Mouse (Mus musculus) liver, postnatal 0 days (tissue): ENCODE data around the gene Prn. TPM values are rescaled to one million over a fixed set of nuclear protein-coding genes. Genes with fewer than 3 reads are reported as not detected.

Experiments used
- ATAC-seq: fragments of 200-750 bp; cut with Nextera tagmentation; 2 replicates; pipeline ENCODE4 v1.8.0; 2017; ENCODE audit warnings: mild to moderate bottlenecking, moderate library complexity
- DNase-seq: peaks from one replicate; pipeline ENCODE4 v3.0.0-alpha.2; 2016
- H3K27ac ChIP-seq: fragments of 300-500 bp; sonication (generic); 2 replicates; pipeline ENCODE4 v1.5.1; 2014; ENCODE audit warnings: antibody characterized with exemption, moderate library complexity, mild to moderate bottlenecking, low read depth
- H3K27me3 ChIP-seq: fragments of 300-500 bp; sonication (generic); 2 replicates; pipeline ENCODE4 v1.6.1; 2014; ENCODE audit warnings: low read length, control low read depth, mixed read lengths; ENCODE audit not compliant: insufficient read depth
- H3K36me3 ChIP-seq: fragments of 300-500 bp; sonication (generic); replicated peaks from 2 replicates; pipeline ENCODE4 v1.6.1; 2014; ENCODE audit warnings: mild to moderate bottlenecking, control low read depth, low read length, moderate library complexity, mixed read lengths; ENCODE audit not compliant: insufficient read depth
- H3K4me1 ChIP-seq: fragments of 300-500 bp; sonication (generic); 2 replicates; pipeline ENCODE4 v1.6.1; 2014; ENCODE audit warnings: antibody characterized with exemption, mild to moderate bottlenecking, control low read depth; ENCODE audit not compliant: insufficient read depth
- H3K4me2 ChIP-seq: fragments of 300-500 bp; sonication (generic); 2 replicates; pipeline ENCODE4 v1.6.1; 2014; ENCODE audit warnings: low read depth, mild to moderate bottlenecking, low read length, moderate library complexity, mixed read lengths
- H3K4me3 ChIP-seq: fragments of 300-500 bp; sonication (generic); 2 replicates; pipeline ENCODE4 v1.5.1; 2014; ENCODE audit warnings: low read depth, low read length
- H3K9ac ChIP-seq: fragments of 300-500 bp; sonication (generic); replicated peaks from 2 replicates; pipeline ENCODE4 v1.6.1; 2014; ENCODE audit warnings: mild to moderate bottlenecking, moderate library complexity
- H3K9me3 ChIP-seq: fragments of 300-500 bp; sonication (generic); 2 replicates; pipeline ENCODE4 v1.6.1; 2016; ENCODE audit warnings: mild to moderate bottlenecking, control low read depth, low read length, mixed read lengths
- CTCF ChIP-seq: sonication (generic); IDR thresholded peaks from 2 replicates; pipeline ENCODE4 v1.5.1; 2016; ENCODE audit warnings: antibody characterized with exemption, low read depth
- EP300 ChIP-seq: IDR thresholded peaks from 2 replicates; pipeline ENCODE4 v1.6.1; 2016; ENCODE audit warnings: antibody characterized with exemption, low read depth, mild to moderate bottlenecking
- WGBS: fragments of 180-500 bp; shearing (Covaris S2); extraction: QIAGEN DNeasy Blood & Tissue Kit; methylation state at CpG from one replicate; pipeline ENCODE4 v1.1.7; 2014; ENCODE audit not compliant: insufficient replicate concordance; 5-methylcytosine and 5-hydroxymethylcytosine counted together
- polyA plus RNA-seq: library from polyadenylated mRNA; unstranded; fragments of >200 nt; fragmentation: Nextera tagmentation; extraction: Ambion mirVana; gene quantifications from 2 replicates; pipeline ENCODE4 v1.2.1, GENCODE M21; 2015

Gene Prn
- polyA plus RNA-seq, 1 experiment from 2014 or later, result not detected

- H3K9me3 ChIP-seq, result no peaks in the 10 kb centered on the region
- H3K27ac ChIP-seq, result no peak overlapping the region
- no peak overlapping the region for H3K4me2 ChIP-seq
- ATAC-seq (no peak), DNase-seq (no peak)
- no peaks in the 10 kb centered on the region for H3K27me3 ChIP-seq
- peaks cover 9% of the 10 kb centered on the region; the same call in 1 of the 2 replicates for H3K4me1 ChIP-seq
- TF ChIP-seq CTCF (no peak), EP300 (no peak)
- H3K9ac ChIP-seq, result no peak overlapping the region
- WGBS, result 68% methylated on average over 4 of the region's 4 CpGs
- no peak overlapping the region for H3K4me3 ChIP-seq
- peaks cover 2% of the 10 kb centered on the region; the same call in 1 of the 2 replicates for H3K36me3 ChIP-seq
Measured at GRCm38 (mm10) chr2:131993151-131993550, 83.4 kb downstream of the Prn start.

DNA sequence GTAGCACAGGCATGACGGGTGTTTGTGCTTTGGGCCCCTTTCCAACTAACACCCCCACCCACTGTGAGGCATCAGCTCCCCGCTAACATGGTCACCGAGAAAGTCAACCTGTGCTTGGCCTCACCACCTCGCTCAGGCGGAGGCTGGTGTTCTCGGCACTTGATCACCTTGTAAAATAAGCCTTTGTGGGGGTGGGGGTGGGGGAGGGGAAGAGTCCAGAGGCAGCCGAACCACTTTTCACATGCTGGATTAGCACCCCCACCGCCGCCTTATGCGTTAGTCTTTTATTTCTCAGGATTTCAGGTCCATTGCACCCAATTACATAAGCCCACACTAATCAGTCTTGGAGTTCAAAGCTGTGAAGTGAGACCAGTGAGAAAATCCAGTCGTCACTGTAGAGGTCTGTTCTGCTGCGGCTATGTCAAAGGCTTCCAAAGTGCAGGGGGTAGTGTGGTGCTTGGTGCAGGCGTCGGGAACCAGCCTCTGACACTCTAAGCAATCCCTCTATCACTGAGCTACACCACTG is 83.9 kb downstream of the Prn start:
- DNase-seq (no peak), ATAC-seq (no peak)
- H3K36me3 ChIP-seq, result peaks cover 4% of the 10 kb centered on the region; the same call in 1 of the 2 replicates
- no peaks in the 10 kb centered on the region for H3K9me3 ChIP-seq
- TF ChIP-seq EP300 (no peak), CTCF (no peak)
- 63% methylated on average over 14 of the region's 14 CpGs for WGBS
- no peak overlapping the region for H3K27ac ChIP-seq
- H3K4me1 ChIP-seq, result peaks cover 9% of the 10 kb centered on the region; the same call in 1 of the 2 replicates
- no peaks in the 10 kb centered on the region for H3K27me3 ChIP-seq
- H3K4me3 ChIP-seq, result no peak overlapping the region
- H3K9ac ChIP-seq, result no peak overlapping the region
- H3K4me2 ChIP-seq, result no peak overlapping the region

- no peak overlapping the region for H3K4me3 ChIP-seq
- TF ChIP-seq CTCF (no peak), EP300 (no peak)
- H3K4me2 ChIP-seq, result no peak overlapping the region
- H3K27ac ChIP-seq, result no peak overlapping the region
- no peak for ATAC-seq
- no peak for DNase-seq
- WGBS, result 80% methylated on average over 6 of the region's 6 CpGs
- no peak overlapping the region for H3K9ac ChIP-seq
- peaks cover 9% of the 10 kb centered on the region; the same call in 1 of the 2 replicates for H3K4me1 ChIP-seq
- no peaks in the 10 kb centered on the region for H3K9me3 ChIP-seq
- peaks cover 4% of the 10 kb centered on the region for H3K36me3 ChIP-seq
- H3K27me3 ChIP-seq, result no peaks in the 10 kb centered on the region
Measured at GRCm38 (mm10) chr2:131994971-131995370, 85.2 kb downstream of the Prn start.

- Histone ChIP-seq H3K9me3 (no peaks in the 10 kb centered on the region), H3K4me1 (peaks cover 9% of the 10 kb centered on the region; the same call in 1 of the 2 replicates), H3K4me2 (no peak overlapping the region), H3K27me3 (no peaks in the 10 kb centered on the region), H3K9ac (no peak overlapping the region), H3K4me3 (no peak overlapping the region), H3K36me3 (peaks cover 8% of the 10 kb centered on the region), H3K27ac (no peak overlapping the region)
- DNase-seq (no peak), ATAC-seq (no peak)
- TF ChIP-seq CTCF (no peak), EP300 (no peak)
- WGBS, result 69% methylated on average over 12 of the region's 12 CpGs
Measured at GRCm38 (mm10) chr2:131995742-131996141, 86.0 kb downstream of the Prn start.

DNA sequence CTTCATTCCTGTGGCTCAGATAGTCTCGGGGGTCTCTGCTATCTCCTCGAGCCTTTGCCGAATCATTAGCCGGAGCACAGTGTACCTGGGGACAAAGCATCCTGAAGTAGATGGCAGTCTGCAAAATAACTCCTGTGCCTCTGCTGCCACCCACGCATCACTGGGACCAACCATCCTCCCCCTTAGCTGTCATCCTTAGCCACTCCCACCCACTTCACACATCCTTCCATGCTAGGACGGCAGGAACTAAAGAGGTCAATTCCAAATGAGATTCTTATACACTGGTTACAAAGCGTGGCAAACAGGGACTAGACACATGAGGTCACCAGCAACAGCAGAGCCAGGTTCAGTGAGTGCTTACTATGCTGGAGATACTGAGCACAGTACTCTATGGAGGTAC is 86.6 kb downstream of the Prn start:
- ATAC-seq, result no peak
- 77% methylated on average over 7 of the region's 7 CpGs for WGBS

DNA sequence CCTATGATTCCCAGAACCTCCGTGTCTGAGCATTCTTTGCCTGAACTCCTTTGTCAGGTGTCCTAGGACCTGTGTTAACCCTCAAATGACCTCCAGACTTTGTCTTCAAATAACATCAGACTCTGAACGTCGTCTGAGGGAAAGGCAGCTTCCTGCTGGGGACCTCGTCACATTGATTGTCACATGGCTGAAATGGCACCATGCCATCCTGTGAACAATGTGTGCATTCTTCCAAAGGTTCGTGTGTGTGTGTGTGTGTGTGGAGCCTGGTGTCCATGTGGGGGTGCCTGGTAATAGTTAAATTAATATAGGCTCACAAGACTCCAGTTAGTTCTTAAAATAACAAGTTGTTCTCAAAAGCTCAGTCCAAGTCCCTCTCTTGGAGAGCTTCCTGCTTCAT is 87.6 kb downstream of the Prn start:
- Histone ChIP-seq H3K4me1 (peaks cover 7% of the 10 kb centered on the region; the same call in 1 of the 2 replicates), H3K36me3 (peaks cover 8% of the 10 kb centered on the region), H3K4me2 (no peak overlapping the region), H3K27me3 (no peaks in the 10 kb centered on the region), H3K27ac (no peak overlapping the region), H3K9ac (no peak overlapping the region), H3K9me3 (no peaks in the 10 kb centered on the region), H3K4me3 (no peak overlapping the region)
- TF ChIP-seq EP300 (no peak), CTCF (no peak)
- ATAC-seq (no peak), DNase-seq (no peak)
- WGBS, result 45% methylated on average over 5 of the region's 5 CpGs

More for the DNA sequence above, 86.6 kb downstream of the Prn start:
- H3K27me3 ChIP-seq, result no peaks in the 10 kb centered on the region
- H3K27ac ChIP-seq, result no peak overlapping the region
- H3K9me3 ChIP-seq, result no peaks in the 10 kb centered on the region
- no peak overlapping the region for H3K9ac ChIP-seq
- TF ChIP-seq CTCF (no peak), EP300 (no peak)
- H3K4me3 ChIP-seq, result no peak overlapping the region
- peaks cover 8% of the 10 kb centered on the region for H3K36me3 ChIP-seq
- H3K4me2 ChIP-seq, result no peak overlapping the region
- no peak for DNase-seq
- peaks cover 9% of the 10 kb centered on the region; the same call in 1 of the 2 replicates for H3K4me1 ChIP-seq
